Mouse (Mus musculus) left cerebral cortex, adult 2 months (tissue): Measurements from ENCODE around the gene Nr4a3. TPM values are rescaled to one million over a fixed set of nuclear protein-coding genes. Genes with fewer than 3 reads are reported as not detected.
A peak's percentile ranks its signal among the peaks of the same experiment; 100 is the strongest.

ENCODE experiments used
- DNase-seq, 2 experiments: peaks; one replicate each; pipeline ENCODE4 v3.0.0; 2021 to 2022; ENCODE audit warnings: low spot score in 2 of 2, mixed read lengths in 1 of 2; ENCODE audit errors: extremely low spot score in 1 of 2
- H3K27ac ChIP-seq: fragments of 200-600 bp; 2 replicates; pipeline ENCODE4 v1.8.1; 2022
- H3K4me3 ChIP-seq: fragments of 200-600 bp; 2 replicates; pipeline ENCODE4 v1.8.1; 2022
- CTCF ChIP-seq: fragments of 200-600 bp; IDR thresholded peaks from 2 replicates; pipeline ENCODE4 v1.8.1; 2022; ENCODE audit warnings: antibody characterized with exemption, mild to moderate bottlenecking, moderate library complexity
- intact Hi-C: fragments of 180-260 bp; cut with DNase I; formaldehyde crosslinking; loops from one replicate; pipeline ENCODE4 v1.15.1; 2025
- total RNA-seq, 2 experiments: library from RNA; stranded (reverse); gene quantifications; 2 replicates each; pipeline ENCODE4 v1.2.3; 2021

Nr4a3 gene
- total RNA-seq, 2 experiments from 2014 or later = 23.9 to 53.9 TPM

GRCm38 (mm10) chr4:48124773-48125469 is 80.0 kb downstream of the Nr4a3 start, which contains the start of gene Stx17:
TSS of gene Stx17 (plus strand) at chr4:48124915.
- Histone ChIP-seq H3K27ac (peak within 1 kb of the TSS; percentile 82), H3K4me3 (peak within 1 kb of the TSS; percentile 99)
- intact Hi-C loops = loop anchor here (2.0 kb wide), 1 partner anchor 76 kb away; no protein-coding TSS in a partner anchor
- DNase-seq = peak; percentile 83 to 86
- TF ChIP-seq CTCF = no peak

GRCm38 (mm10) chr4:48130314-48130713 is 85.4 kb downstream of the Nr4a3 start:
- no peak for TF ChIP-seq CTCF
- H3K27ac ChIP-seq = no peak overlapping the region
- DNase-seq = no peak
- H3K4me3 ChIP-seq = no peak overlapping the region
- intact Hi-C loops = no loop called here

DNA sequence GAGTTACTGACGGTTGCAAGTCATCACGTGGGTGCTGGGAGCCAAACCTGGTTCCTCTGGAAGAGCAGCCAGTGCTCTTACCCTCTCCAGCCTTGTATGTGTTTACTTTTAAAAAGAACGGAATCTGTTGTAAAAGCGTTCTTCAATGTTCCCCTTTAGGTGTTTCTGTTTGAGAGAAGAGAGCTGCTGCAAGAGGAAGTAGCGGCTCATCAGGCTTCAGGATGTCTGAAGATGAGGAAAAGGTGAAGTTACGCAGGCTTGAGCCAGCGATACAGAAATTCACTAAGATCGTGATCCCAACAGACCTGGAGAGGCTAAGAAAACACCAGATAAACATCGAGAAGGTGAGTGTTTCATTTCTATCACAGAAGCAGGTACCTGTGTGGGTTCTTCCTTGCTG is 86.7 kb downstream of the Nr4a3 start:
- no peak for TF ChIP-seq CTCF
- DNase-seq = no peak
- no peak overlapping the region for H3K27ac ChIP-seq
- intact Hi-C loops = no loop called here
- H3K4me3 ChIP-seq = no peak overlapping the region

- no peak for DNase-seq
- Histone ChIP-seq H3K27ac (no peak overlapping the region), H3K4me3 (no peak overlapping the region)
- no peak for TF ChIP-seq CTCF
- intact Hi-C loops = no loop called here
These were observed 87.8 kb downstream of the Nr4a3 start for GRCm38 (mm10) chr4:48132721-48133120.

Other genes with a start within 250 kb of the Nr4a3 start
- gene Stx17, start 79.8 kb downstream of the Nr4a3 start, total RNA-seq = 10 to 100 TPM; 21.1 to 21.6 TPM
- 10 to 100 TPM; 33.7 to 38.3 TPM for gene Erp44, start 234.4 kb downstream of the Nr4a3 start, total RNA-seq
- 10 to 100 TPM; 12.7 to 13.3 TPM for gene Invs, start 234.6 kb downstream of the Nr4a3 start, total RNA-seq